Mouse (Mus musculus): ENCODE measurements around the gene Scp2.

DNA sequence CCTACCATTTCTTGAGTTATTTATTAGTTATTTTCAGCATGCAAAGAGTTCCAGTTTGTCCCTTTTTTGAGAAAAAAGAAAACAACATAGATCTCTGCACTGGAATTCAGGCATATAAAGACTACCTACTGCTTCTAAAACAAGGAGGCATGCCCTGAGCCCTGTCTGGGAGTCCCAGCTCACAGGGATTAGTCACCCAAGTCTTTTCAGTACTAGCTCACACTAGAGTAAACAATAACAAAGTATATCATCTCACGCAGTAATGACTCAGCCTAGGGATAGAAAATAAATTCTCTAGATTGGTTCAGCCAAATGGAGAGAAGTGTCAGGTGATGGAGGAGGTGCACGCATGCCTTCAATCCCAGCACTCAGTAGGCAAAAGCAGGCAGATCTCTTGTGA, 34.1 kb downstream of the Scp2 start:
- TF ChIP-seq MEF2A (IDR thresholded peaks at IDR 0.05; ENCODE audit: extremely low read depth, insufficient replicate concordance, low read depth, low read length, poor library complexity, severe bottlenecking) (no peak), MYC (IDR thresholded peaks at IDR 0.05; ENCODE audit: low read depth, low read length) (no peak), MYB (IDR thresholded peaks at IDR 0.05; ENCODE audit: low read depth, low read length) (no peak), RAD21 (IDR thresholded peaks at IDR 0.05; ENCODE audit: low read depth, low read length) (no peak), CTCF (IDR thresholded peaks at IDR 0.05 in 2 of 3, conservative IDR thresholded peaks at IDR 0.05 in 1 of 3; ENCODE audit: control insufficient read depth in 1 of 3, insufficient read depth in 1 of 3, low read depth in 2 of 3, low read length in 3 of 3, poor library complexity in 1 of 3, severe bottlenecking in 1 of 3) (no peak), E2F4 (IDR thresholded peaks at IDR 0.05; ENCODE audit: borderline replicate concordance, low read depth, low read length) (no peak), SMC3 (IDR thresholded peaks at IDR 0.05; ENCODE audit: low read depth, low read length) (no peak), USF1 (IDR thresholded peaks at IDR 0.05; ENCODE audit: low read depth, low read length) (no peak), POLR2A (IDR thresholded peaks at IDR 0.05; ENCODE audit: control insufficient read depth in 1 of 2, insufficient read depth in 1 of 2, low read depth in 1 of 2, low read length in 2 of 2, poor library complexity in 1 of 2) (no peak), CHD2 (IDR thresholded peaks at IDR 0.05; ENCODE audit: low read length) (no peak), UBTF (IDR thresholded peaks at IDR 0.05; ENCODE audit: borderline replicate concordance, insufficient read depth, low read depth, low read length) (no peak), MXI1 (IDR thresholded peaks at IDR 0.05; ENCODE audit: low read depth, low read length) (no peak), MAFK (IDR thresholded peaks at IDR 0.05; ENCODE audit: borderline replicate concordance, low read depth, low read length) (no peak), GATA1 (IDR thresholded peaks at IDR 0.05; ENCODE audit: low read depth, low read length) (no peak)

All from MEL (cell line).